Mouse (Mus musculus): ENCODE measurements around the gene Irf4. TPM values are rescaled to one million over a fixed set of nuclear protein-coding genes. Genes with fewer than 3 reads are reported as not detected.

The Irf4 gene
- polyA plus RNA-seq, 1 experiment from 2014 or later, result 0.12 TPM

DNA sequence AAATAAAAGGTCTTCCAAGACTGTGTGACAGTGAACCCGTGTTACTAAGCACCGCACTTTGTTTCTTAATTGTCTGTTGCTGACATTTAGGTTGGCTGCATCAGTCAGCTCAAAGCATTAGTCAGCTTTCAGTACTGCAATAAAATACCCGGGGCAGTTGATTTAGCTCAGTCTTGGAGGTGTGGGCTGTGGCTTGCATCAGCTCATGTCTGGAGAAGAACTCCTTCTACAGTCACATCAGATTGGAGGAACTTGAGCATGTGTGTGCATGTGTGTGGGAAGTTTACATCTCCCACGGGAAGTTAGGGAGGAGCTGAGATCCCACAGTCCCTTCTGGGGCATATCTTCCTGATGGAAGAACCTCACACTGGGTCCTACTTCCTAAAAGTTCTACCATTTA is 38.9 kb downstream of the Irf4 start:
- WGBS, result 81% methylated on average over 4 of the region's 4 CpGs
- Histone ChIP-seq H3K9ac (ENCODE audit: low read depth, low read length) (no peak overlapping the region), H3K4me2 (replicated peaks; ENCODE audit: low read depth) (no peak overlapping the region), H3K27me3 (replicated peaks; ENCODE audit: control insufficient read depth, insufficient read depth, low read length) (no peaks in the 10 kb centered on the region), H3K4me1 (replicated peaks; ENCODE audit: control insufficient read depth, insufficient read depth, low read length) (no peaks in the 10 kb centered on the region), H3K27ac (ENCODE audit: low read depth, low read length) (no peak overlapping the region), H3K36me3 (ENCODE audit: control insufficient read depth, insufficient read depth) (no peaks in the 10 kb centered on the region), H3K4me3 (ENCODE audit: low read depth, low read length) (no peak overlapping the region), H3K9me3 (ENCODE audit: control insufficient read depth) (no peaks in the 10 kb centered on the region)
- no peak for ATAC-seq
- TF ChIP-seq CTCF (IDR thresholded peaks at IDR 0.05; ENCODE audit: low read depth), result no peak

DNA sequence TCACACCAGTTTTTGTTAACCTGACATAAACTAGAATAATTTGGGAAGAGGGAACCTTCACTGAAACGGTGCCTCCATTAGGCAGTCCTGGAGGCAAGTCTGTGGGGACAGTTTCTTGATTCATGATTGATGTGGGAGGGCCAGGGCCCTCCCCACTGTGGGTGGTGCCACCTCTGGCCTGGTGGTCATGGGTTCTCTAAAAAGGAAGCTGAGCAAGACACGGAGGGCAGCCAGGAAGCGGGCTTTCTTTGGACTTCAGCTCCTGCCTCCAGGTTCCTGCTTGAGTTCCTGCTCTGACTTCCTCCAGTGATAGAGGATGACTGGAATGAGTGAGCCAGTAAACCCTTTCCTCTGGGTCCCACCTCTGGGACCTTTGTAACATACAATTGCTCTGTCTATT is 39.4 kb downstream of the Irf4 start:
- TF ChIP-seq CTCF (IDR thresholded peaks at IDR 0.05; ENCODE audit: low read depth), result no peak
- Histone ChIP-seq H3K27me3 (replicated peaks; ENCODE audit: control insufficient read depth, insufficient read depth, low read length) (no peaks in the 10 kb centered on the region), H3K4me3 (ENCODE audit: low read depth, low read length) (no peak overlapping the region), H3K36me3 (ENCODE audit: control insufficient read depth, insufficient read depth) (no peaks in the 10 kb centered on the region), H3K27ac (ENCODE audit: low read depth, low read length) (no peak overlapping the region), H3K4me2 (replicated peaks; ENCODE audit: low read depth) (no peak overlapping the region), H3K4me1 (replicated peaks; ENCODE audit: control insufficient read depth, insufficient read depth, low read length) (no peaks in the 10 kb centered on the region), H3K9ac (ENCODE audit: low read depth, low read length) (no peak overlapping the region), H3K9me3 (ENCODE audit: control insufficient read depth) (no peaks in the 10 kb centered on the region)
- WGBS, result 85% methylated on average over 3 of the region's 3 CpGs
- no peak for ATAC-seq

DNA sequence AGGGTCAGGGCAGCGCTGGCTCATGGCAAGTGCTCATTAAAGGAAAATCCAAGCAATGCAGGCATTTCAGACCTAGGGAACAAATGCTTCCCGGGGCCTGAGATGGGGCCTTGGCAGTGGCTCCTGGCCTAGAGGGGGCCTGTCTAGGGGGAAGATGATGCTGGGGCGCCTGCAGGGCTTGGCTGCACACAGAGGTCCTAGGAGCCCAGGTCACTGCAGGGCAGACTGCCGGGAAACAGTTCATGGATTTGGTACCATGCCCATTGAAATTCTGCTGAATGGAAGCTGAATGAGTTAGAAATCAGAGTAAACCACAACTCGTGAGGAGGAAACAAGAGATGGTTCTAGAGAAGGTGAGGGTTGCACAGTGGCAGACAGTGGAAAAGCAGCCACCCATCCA is 41.0 kb downstream of the Irf4 start:
- Histone ChIP-seq H3K36me3 (ENCODE audit: control insufficient read depth, insufficient read depth) (no peaks in the 10 kb centered on the region), H3K9me3 (ENCODE audit: control insufficient read depth) (no peaks in the 10 kb centered on the region), H3K27me3 (replicated peaks; ENCODE audit: control insufficient read depth, insufficient read depth, low read length) (no peaks in the 10 kb centered on the region), H3K4me3 (ENCODE audit: low read depth, low read length) (no peak overlapping the region), H3K27ac (ENCODE audit: low read depth, low read length) (no peak overlapping the region), H3K9ac (ENCODE audit: low read depth, low read length) (no peak overlapping the region), H3K4me2 (replicated peaks; ENCODE audit: low read depth) (no peak overlapping the region), H3K4me1 (replicated peaks; ENCODE audit: control insufficient read depth, insufficient read depth, low read length) (no peaks in the 10 kb centered on the region)
- no peak for ATAC-seq
- no peak for TF ChIP-seq CTCF (IDR thresholded peaks at IDR 0.05; ENCODE audit: low read depth)
- 73% methylated on average over 5 of the region's 5 CpGs for WGBS

DNA sequence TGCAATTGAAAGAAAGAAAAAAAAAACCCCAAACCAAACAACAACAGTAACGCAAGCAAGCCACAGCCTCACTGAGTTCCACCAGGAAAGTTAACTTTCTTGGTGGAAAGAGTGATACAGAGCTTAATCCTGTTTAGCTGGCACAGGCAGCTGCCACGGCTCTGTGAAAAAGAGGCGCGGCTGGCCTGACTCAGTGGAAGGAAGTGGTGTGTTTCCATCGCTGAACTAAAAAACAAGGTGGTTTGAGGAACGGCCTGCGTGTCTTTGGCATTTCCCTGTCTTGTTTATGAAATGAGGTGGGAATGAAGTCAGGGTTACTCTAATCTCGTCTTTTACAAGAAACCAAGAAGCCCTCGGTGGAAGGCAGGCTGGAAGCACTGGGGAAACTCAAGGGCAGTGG is 43.3 kb downstream of the Irf4 start:
- ATAC-seq, result no peak
- TF ChIP-seq CTCF (IDR thresholded peaks at IDR 0.05; ENCODE audit: low read depth), result no peak

DNA sequence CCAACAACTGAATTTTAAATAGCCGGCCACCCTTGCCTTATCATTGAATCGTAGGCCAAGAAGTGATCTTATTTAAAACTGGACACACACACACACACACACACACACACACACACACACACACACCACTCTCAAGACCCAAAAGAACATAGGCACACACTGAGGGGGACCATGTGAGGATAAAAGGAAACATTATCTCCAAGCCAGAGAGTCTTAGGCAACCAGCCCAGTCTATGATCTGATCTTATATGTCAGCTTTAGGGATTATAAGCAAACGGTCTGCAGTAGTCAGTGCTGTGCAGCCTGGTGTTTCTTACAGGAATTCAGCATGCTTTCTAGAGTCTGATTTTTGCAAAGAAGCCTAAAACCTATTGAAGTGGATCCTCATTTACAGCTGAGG is 43.7 kb downstream of the Irf4 start:
- no peaks in the 10 kb centered on the region for H3K9me3 ChIP-seq (ENCODE audit: control insufficient read depth)
- WGBS, result 68% methylated on average over 3 of the region's 3 CpGs

More for the DNA sequence above, 43.3 kb downstream of the Irf4 start:
- H3K9ac ChIP-seq (ENCODE audit: low read depth, low read length), result no peak overlapping the region
- H3K36me3 ChIP-seq (ENCODE audit: control insufficient read depth, insufficient read depth), result no peaks in the 10 kb centered on the region
- H3K9me3 ChIP-seq (ENCODE audit: control insufficient read depth), result no peaks in the 10 kb centered on the region
- no peaks in the 10 kb centered on the region for H3K4me1 ChIP-seq (replicated peaks; ENCODE audit: control insufficient read depth, insufficient read depth, low read length)
- H3K27ac ChIP-seq (ENCODE audit: low read depth, low read length), result no peak overlapping the region
- no peaks in the 10 kb centered on the region for H3K27me3 ChIP-seq (replicated peaks; ENCODE audit: control insufficient read depth, insufficient read depth, low read length)
- no peak overlapping the region for H3K4me3 ChIP-seq (ENCODE audit: low read depth, low read length)
- WGBS, result 57% methylated on average over 9 of the region's 9 CpGs
- no peak overlapping the region for H3K4me2 ChIP-seq (replicated peaks; ENCODE audit: low read depth)

DNA sequence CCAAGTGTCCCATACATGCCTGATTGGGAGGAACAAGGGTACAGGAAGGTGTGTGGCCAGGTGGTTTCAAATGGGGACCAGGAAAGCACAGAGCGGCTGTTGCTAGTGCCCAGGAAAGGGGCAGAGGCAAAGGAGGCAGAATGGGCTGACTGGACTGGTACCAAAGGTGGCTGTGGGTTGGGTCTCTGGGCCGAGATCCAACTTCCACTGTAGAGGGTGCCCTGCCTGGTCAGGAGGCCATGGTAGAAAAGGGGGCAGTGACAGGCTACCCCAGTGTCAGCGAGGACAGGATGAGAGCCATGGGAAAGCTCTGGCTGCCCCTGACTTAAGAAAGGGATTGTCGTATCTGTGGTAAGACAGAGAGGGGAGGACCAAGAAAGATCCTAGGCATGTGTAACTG is 44.2 kb downstream of the Irf4 start:
- Histone ChIP-seq H3K27me3 (replicated peaks; ENCODE audit: control insufficient read depth, insufficient read depth, low read length) (no peaks in the 10 kb centered on the region), H3K4me2 (replicated peaks; ENCODE audit: low read depth) (no peak overlapping the region), H3K36me3 (ENCODE audit: control insufficient read depth, insufficient read depth) (no peaks in the 10 kb centered on the region), H3K9me3 (ENCODE audit: control insufficient read depth) (no peaks in the 10 kb centered on the region), H3K9ac (ENCODE audit: low read depth, low read length) (no peak overlapping the region), H3K4me1 (replicated peaks; ENCODE audit: control insufficient read depth, insufficient read depth, low read length) (no peaks in the 10 kb centered on the region), H3K27ac (ENCODE audit: low read depth, low read length) (no peak overlapping the region), H3K4me3 (ENCODE audit: low read depth, low read length) (no peak overlapping the region)
- no peak for TF ChIP-seq CTCF (IDR thresholded peaks at IDR 0.05; ENCODE audit: low read depth)
- ATAC-seq, result no peak
- 85% methylated on average over 4 of the region's 4 CpGs for WGBS

More for the DNA sequence above, 43.7 kb downstream of the Irf4 start:
- H3K4me1 ChIP-seq (replicated peaks; ENCODE audit: control insufficient read depth, insufficient read depth, low read length), result no peaks in the 10 kb centered on the region
- no peak for TF ChIP-seq CTCF (IDR thresholded peaks at IDR 0.05; ENCODE audit: low read depth)
- H3K27me3 ChIP-seq (replicated peaks; ENCODE audit: control insufficient read depth, insufficient read depth, low read length), result no peaks in the 10 kb centered on the region
- no peaks in the 10 kb centered on the region for H3K36me3 ChIP-seq (ENCODE audit: control insufficient read depth, insufficient read depth)
- no peak overlapping the region for H3K4me3 ChIP-seq (ENCODE audit: low read depth, low read length)
- H3K4me2 ChIP-seq (replicated peaks; ENCODE audit: low read depth), result no peak overlapping the region
- no peak overlapping the region for H3K27ac ChIP-seq (ENCODE audit: low read depth, low read length)
- no peak overlapping the region for H3K9ac ChIP-seq (ENCODE audit: low read depth, low read length)
- ATAC-seq, result no peak

DNA sequence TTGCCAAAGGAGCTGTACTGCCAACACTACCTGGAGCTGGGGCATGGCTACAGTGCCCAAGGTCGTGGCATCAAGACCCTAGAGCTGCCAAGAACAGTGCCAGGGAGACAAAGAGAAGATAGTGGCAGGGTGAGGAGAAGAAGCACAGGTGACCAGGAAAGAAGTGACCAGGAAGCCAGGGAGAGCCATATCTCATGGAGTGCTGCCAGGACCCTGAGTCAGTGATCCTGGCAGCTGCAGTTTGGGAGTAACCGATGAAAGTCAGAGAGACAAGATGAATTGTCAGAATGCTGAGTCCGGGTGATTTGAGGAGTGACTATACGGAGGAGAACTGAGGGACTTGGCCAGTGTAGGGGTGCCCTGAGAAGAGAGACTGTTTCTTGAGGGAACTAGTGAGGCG is 44.6 kb downstream of the Irf4 start:
- no peaks in the 10 kb centered on the region for H3K4me1 ChIP-seq (replicated peaks; ENCODE audit: control insufficient read depth, insufficient read depth, low read length)
- no peak for TF ChIP-seq CTCF (IDR thresholded peaks at IDR 0.05; ENCODE audit: low read depth)
- no peak for ATAC-seq
- 83% methylated on average over 5 of the region's 5 CpGs for WGBS
- no peak overlapping the region for H3K4me2 ChIP-seq (replicated peaks; ENCODE audit: low read depth)
- H3K9ac ChIP-seq (ENCODE audit: low read depth, low read length), result no peak overlapping the region
- no peaks in the 10 kb centered on the region for H3K27me3 ChIP-seq (replicated peaks; ENCODE audit: control insufficient read depth, insufficient read depth, low read length)
- no peak overlapping the region for H3K27ac ChIP-seq (ENCODE audit: low read depth, low read length)
- H3K36me3 ChIP-seq (ENCODE audit: control insufficient read depth, insufficient read depth), result no peaks in the 10 kb centered on the region
- no peaks in the 10 kb centered on the region for H3K9me3 ChIP-seq (ENCODE audit: control insufficient read depth)
- H3K4me3 ChIP-seq (ENCODE audit: low read depth, low read length), result no peak overlapping the region
